Mouse (Mus musculus): ENCODE data around the gene Gm17469. TPM values are rescaled to one million over a fixed set of nuclear protein-coding genes. Genes with fewer than 3 reads are reported as not detected.
"Not testable (repeated sequence)": the region's sequence is repeated elsewhere in the genome, so short reads cannot be mapped to it uniquely, and the experiment has no call there.

The Gm17469 gene
- polyA plus RNA-seq (2016; fragmentation: Nextera tagmentation; extraction: Ambion mirVana) = not detected in 2 replicates

DNA sequence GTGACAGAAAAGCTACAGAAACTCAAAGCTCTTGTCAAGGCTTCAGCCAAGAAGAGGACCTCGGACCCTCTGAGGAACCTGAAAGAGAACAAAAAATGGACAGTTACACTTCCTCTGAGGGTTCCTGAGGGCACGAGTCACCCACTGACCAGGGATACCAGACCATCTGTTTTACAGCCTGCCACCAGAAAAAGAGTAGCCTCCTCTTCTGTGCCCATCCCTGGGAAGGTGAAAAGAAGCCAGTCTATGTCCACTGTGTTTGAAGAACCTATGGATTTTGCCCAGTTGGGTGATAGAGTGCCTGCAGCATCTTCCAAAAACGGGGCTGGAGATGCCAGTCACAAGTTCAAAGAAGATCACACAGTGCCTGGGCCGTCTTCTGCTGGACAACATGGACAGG, at the start of gene Gm17469:
TSS of gene Gm17469 (plus strand) at position 301 of the 400 bp plus-strand sequence.
- not testable (repeated sequence) for H3K4me1 ChIP-seq; H3K9ac ChIP-seq; H3K27me3 ChIP-seq; ATAC-seq (ENCODE audit: low FRiP score); H3K27ac ChIP-seq; H3K4me2 ChIP-seq; H3K4me3 ChIP-seq (replicated peaks); H3K9me3 ChIP-seq; H3K36me3 ChIP-seq (replicated peaks)
- no CpG with 5 or more reads among the region's 4 CpGs for WGBS

Other genes with a start within 250 kb of the Gm17469 start
- not detected in 2 replicates for gene Gm17584, start 129.3 kb upstream of the Gm17469 start, polyA plus RNA-seq (2016; fragmentation: Nextera tagmentation; extraction: Ambion mirVana)